Mouse (Mus musculus) olfactory bulb, adult 2 months (tissue): Measurements from ENCODE around the gene Cdkal1.

Experiments used
- CTCF ChIP-seq: fragments of 200-500 bp; IDR thresholded peaks from 2 replicates; pipeline ENCODE4 v1.5.1; 2012; ENCODE audit warnings: low read depth, mild to moderate bottlenecking, low read length, moderate library complexity; ENCODE audit not compliant: insufficient read depth
- POLR2A ChIP-seq: fragments of 200-500 bp; IDR thresholded peaks from 2 replicates; pipeline ENCODE4 v1.6.1; 2012; ENCODE audit warnings: mild to moderate bottlenecking, low read depth, low read length, moderate library complexity; ENCODE audit not compliant: insufficient read depth

GRCm38 (mm10) chr13:29550203-29550602 is 305.3 kb downstream of the Cdkal1 start:
- TF ChIP-seq CTCF (no peak), POLR2A (no peak)
